Mouse (Mus musculus) liver, embryonic 13.5 days (tissue): ENCODE results near the gene Praf2. TPM values are rescaled to one million over a fixed set of nuclear protein-coding genes. Genes with fewer than 3 reads are reported as not detected.
A peak's percentile ranks its signal among the peaks of the same experiment; 100 is the strongest.
"Not testable (repeated sequence)": the region's sequence is repeated elsewhere in the genome, so short reads cannot be mapped to it uniquely, and the experiment has no call there.

Experiments used
- ATAC-seq: fragments of 200-750 bp; cut with Nextera tagmentation; 2 replicates; pipeline ENCODE4 v1.8.0; 2017; ENCODE audit warnings: low read depth, mild to moderate bottlenecking, moderate number of reproducible peaks, moderate library complexity
- DNase-seq: peaks from one replicate; pipeline ENCODE4 v3.0.0; 2022
- H3K27ac ChIP-seq: fragments of 300-500 bp; sonication (generic); 2 replicates; pipeline ENCODE4 v1.5.1; 2015; ENCODE audit warnings: moderate library complexity, mild to moderate bottlenecking, inconsistent platforms
- H3K27me3 ChIP-seq: fragments of 300-500 bp; sonication (generic); 2 replicates; pipeline ENCODE4 v1.6.1; 2015; ENCODE audit warnings: mild to moderate bottlenecking, inconsistent platforms
- H3K36me3 ChIP-seq: fragments of 300-500 bp; sonication (generic); 2 replicates; pipeline ENCODE4 v1.6.1; 2015; ENCODE audit warnings: mild to moderate bottlenecking, inconsistent platforms
- H3K4me1 ChIP-seq: fragments of 300-500 bp; sonication (generic); replicated peaks from 2 replicates; pipeline ENCODE4 v1.6.1; 2015; ENCODE audit warnings: inconsistent platforms
- H3K4me2 ChIP-seq: fragments of 300-500 bp; sonication (generic); 2 replicates; pipeline ENCODE4 v1.6.1; 2015; ENCODE audit warnings: inconsistent platforms, mild to moderate bottlenecking, moderate library complexity
- H3K4me3 ChIP-seq: fragments of 300-500 bp; sonication (generic); replicated peaks from 2 replicates; pipeline ENCODE4 v1.5.1; 2015; ENCODE audit warnings: mild to moderate bottlenecking, inconsistent platforms
- H3K9ac ChIP-seq: fragments of 300-500 bp; sonication (generic); 2 replicates; pipeline ENCODE4 v1.6.1; 2015; ENCODE audit warnings: mild to moderate bottlenecking, inconsistent platforms
- H3K9me3 ChIP-seq: fragments of 300-500 bp; sonication (generic); replicated peaks from 2 replicates; pipeline ENCODE4 v1.6.1; 2016; ENCODE audit warnings: inconsistent platforms
- WGBS: fragments of 180-500 bp; shearing (Covaris S2); methylation state at CpG from one replicate; pipeline ENCODE4 v1.1.7; 2015; ENCODE audit not compliant: insufficient replicate concordance; 5-methylcytosine and 5-hydroxymethylcytosine counted together
- polyA plus RNA-seq: library from polyadenylated mRNA; unstranded; fragments of >200 nt; fragmentation: Nextera tagmentation; extraction: Ambion mirVana; gene quantifications from 2 replicates; pipeline ENCODE4 v1.2.1, GENCODE M21; 2015

The Praf2 gene
- polyA plus RNA-seq, result 8.3 and 9.1 TPM in 2 replicates

- no peaks in the 10 kb centered on the region for H3K27me3 ChIP-seq
- H3K4me3 ChIP-seq, result peak within 1 kb of the TSS; percentile 49
- no peaks in the 10 kb centered on the region for H3K9me3 ChIP-seq
- H3K27ac ChIP-seq, result peak within 1 kb of the TSS; percentile 63
- H3K4me1 ChIP-seq, result peaks cover 13% of the 10 kb centered on the region
- H3K36me3 ChIP-seq, result peaks cover 32% of the 10 kb centered on the region
- DNase-seq (peak; percentile 74), ATAC-seq (peak; percentile 93)
- peak within 1 kb of the TSS; percentile 66 for H3K4me2 ChIP-seq
- H3K9ac ChIP-seq, result peak within 1 kb of the TSS; percentile 52; the same call in 1 of the 2 replicates
- WGBS, result 16% methylated on average over 42 of the region's 42 CpGs
These were observed at the start of gene Praf2 for GRCm38 (mm10) chrX:7728215-7728921. Praf2 (plus strand) TSS chrX:7728439.

GRCm38 (mm10) chrX:7678986-7679385 is 49.3 kb upstream of the Praf2 start:
- H3K9ac ChIP-seq, result no peak overlapping the region

GRCm38 (mm10) chrX:7679405-7680056 is 48.7 kb upstream of the Praf2 start:
- H3K27ac ChIP-seq, result no peak overlapping the region
- peak overlapping the region; percentile 56 for H3K4me2 ChIP-seq
- no peaks in the 10 kb centered on the region for H3K36me3 ChIP-seq
- no peaks in the 10 kb centered on the region for H3K27me3 ChIP-seq
- peak overlapping the region; percentile 30 for H3K4me3 ChIP-seq
- DNase-seq (peak; percentile 82), ATAC-seq (peak; percentile 92)
- WGBS, result 18% methylated on average over 27 of the region's 27 CpGs
- H3K4me1 ChIP-seq, result peaks cover 9% of the 10 kb centered on the region; the same call in 1 of the 2 replicates
- H3K9me3 ChIP-seq, result no peaks in the 10 kb centered on the region
- H3K9ac ChIP-seq, result no peak overlapping the region

More at GRCm38 (mm10) chrX:7678986-7679385, 49.3 kb upstream of the Praf2 start:
- ATAC-seq (no peak), DNase-seq (no peak)
- Histone ChIP-seq H3K36me3 (no peaks in the 10 kb centered on the region), H3K9me3 (no peaks in the 10 kb centered on the region), H3K4me2 (no peak overlapping the region), H3K4me1 (peaks cover 13% of the 10 kb centered on the region), H3K27me3 (no peaks in the 10 kb centered on the region), H3K4me3 (no peak overlapping the region), H3K27ac (no peak overlapping the region)
- WGBS, result 35% methylated on average over 3 of the region's 3 CpGs

GRCm38 (mm10) chrX:7680057-7680412 is 48.2 kb upstream of the Praf2 start:
- no peak overlapping the region for H3K9ac ChIP-seq
- 19% methylated on average over 12 of the region's 12 CpGs for WGBS
- peak overlapping the region; percentile 30 for H3K4me3 ChIP-seq
- H3K9me3 ChIP-seq, result no peaks in the 10 kb centered on the region
- no peaks in the 10 kb centered on the region for H3K27me3 ChIP-seq
- no peak for DNase-seq
- H3K36me3 ChIP-seq, result no peaks in the 10 kb centered on the region
- H3K4me1 ChIP-seq, result peaks cover 4% of the 10 kb centered on the region; the same call in 1 of the 2 replicates
- peak overlapping the region; percentile 56 for H3K4me2 ChIP-seq
- no peak overlapping the region for H3K27ac ChIP-seq
- no peak for ATAC-seq

- Histone ChIP-seq H3K27me3 (no peaks in the 10 kb centered on the region), H3K4me3 (peak within 1 kb of the TSS; percentile 30; the same call in 1 of the 2 replicates), H3K4me2 (peak within 1 kb of the TSS; percentile 56), H3K9me3 (no peaks in the 10 kb centered on the region), H3K9ac (no peak within 1 kb of the TSS), H3K36me3 (no peaks in the 10 kb centered on the region), H3K27ac (no peak within 1 kb of the TSS), H3K4me1 (peaks cover 4% of the 10 kb centered on the region; the same call in 1 of the 2 replicates)
- WGBS, result 66% methylated on average over 14 of the region's 14 CpGs
- DNase-seq (no peak), ATAC-seq (no peak)
These were observed 47.4 kb upstream of the Praf2 start, which contains the start of gene Magix for GRCm38 (mm10) chrX:7680864-7681263. Magix (minus strand) TSS chrX:7681251.

- H3K27me3 ChIP-seq, result no peaks in the 10 kb centered on the region
- 70% methylated on average over 2 of the region's 2 CpGs for WGBS
- no peak overlapping the region for H3K4me3 ChIP-seq
- no peaks in the 10 kb centered on the region for H3K36me3 ChIP-seq
- no peak overlapping the region for H3K27ac ChIP-seq
- no peak overlapping the region for H3K9ac ChIP-seq
- H3K4me2 ChIP-seq, result no peak overlapping the region
- no peaks in the 10 kb centered on the region for H3K4me1 ChIP-seq
- no peaks in the 10 kb centered on the region for H3K9me3 ChIP-seq
- ATAC-seq (no peak), DNase-seq (no peak)
These were observed 39.9 kb upstream of the Praf2 start for GRCm38 (mm10) chrX:7688321-7688720.

- Histone ChIP-seq H3K4me3 (no peak overlapping the region), H3K4me2 (no peak overlapping the region), H3K9me3 (no peaks in the 10 kb centered on the region), H3K27ac (no peak overlapping the region), H3K4me1 (no peaks in the 10 kb centered on the region), H3K9ac (no peak overlapping the region), H3K36me3 (no peaks in the 10 kb centered on the region), H3K27me3 (no peaks in the 10 kb centered on the region)
- 57% methylated on average over 3 of the region's 3 CpGs for WGBS
- no peak for ATAC-seq
- no peak for DNase-seq
These were observed 37.8 kb upstream of the Praf2 start for GRCm38 (mm10) chrX:7690486-7690885.

GRCm38 (mm10) chrX:7692862-7693261 is 35.4 kb upstream of the Praf2 start:
- H3K4me2 ChIP-seq, result no peak overlapping the region
- 24% methylated on average over 4 of the region's 4 CpGs for WGBS
- no peak for DNase-seq
- no peak overlapping the region for H3K27ac ChIP-seq
- no peaks in the 10 kb centered on the region for H3K36me3 ChIP-seq
- no peaks in the 10 kb centered on the region for H3K27me3 ChIP-seq
- no peak for ATAC-seq
- no peak overlapping the region for H3K4me3 ChIP-seq
- H3K9ac ChIP-seq, result no peak overlapping the region
- no peaks in the 10 kb centered on the region for H3K4me1 ChIP-seq
- H3K9me3 ChIP-seq, result no peaks in the 10 kb centered on the region

GRCm38 (mm10) chrX:7696520-7696919 is 31.7 kb upstream of the Praf2 start:
- no peak for DNase-seq
- Histone ChIP-seq H3K4me3 (peak overlapping the region; percentile 72; the same call in 1 of the 2 replicates), H3K9me3 (no peaks in the 10 kb centered on the region), H3K4me1 (peaks cover 10% of the 10 kb centered on the region; the same call in 1 of the 2 replicates), H3K9ac (no peak overlapping the region), H3K4me2 (peak overlapping the region; percentile 73), H3K27me3 (no peaks in the 10 kb centered on the region), H3K36me3 (peaks cover 26% of the 10 kb centered on the region), H3K27ac (no peak overlapping the region)
- ATAC-seq, result peak; percentile 12; the same call in 1 of the 2 replicates
- 32% methylated on average over 6 of the region's 6 CpGs for WGBS

GRCm38 (mm10) chrX:7696954-7697381 is 31.3 kb upstream of the Praf2 start, which contains the start of gene Gpkow:
Gpkow (plus strand) TSS chrX:7697131.
- Histone ChIP-seq H3K9ac (peak within 1 kb of the TSS; percentile 80), H3K27ac (peak within 1 kb of the TSS; percentile 64), H3K4me2 (peak within 1 kb of the TSS; percentile 73), H3K9me3 (no peaks in the 10 kb centered on the region), H3K36me3 (peaks cover 30% of the 10 kb centered on the region), H3K27me3 (no peaks in the 10 kb centered on the region), H3K4me3 (peak within 1 kb of the TSS; percentile 72), H3K4me1 (peaks cover 10% of the 10 kb centered on the region; the same call in 1 of the 2 replicates)
- peak; percentile 94 for ATAC-seq
- 5% methylated on average over 33 of the region's 33 CpGs for WGBS
- peak; percentile 80 for DNase-seq

GRCm38 (mm10) chrX:7713764-7714134 is 14.5 kb upstream of the Praf2 start:
- H3K36me3 ChIP-seq, DNase-seq, H3K27me3 ChIP-seq, H3K27ac ChIP-seq, H3K4me1 ChIP-seq, H3K9me3 ChIP-seq: not testable (repeated sequence)
- peak overlapping the region; percentile 62 for H3K4me2 ChIP-seq
- 12% methylated on average over 6 of the region's 12 CpGs for WGBS
- ATAC-seq, result peak; percentile 34
- peak overlapping the region; percentile 65 for H3K9ac ChIP-seq
- H3K4me3 ChIP-seq, result peak overlapping the region; percentile 57
